Mouse (Mus musculus) urinary bladder, adult 2 months (tissue): ENCODE data around the gene Il33. TPM values are rescaled to one million over a fixed set of nuclear protein-coding genes. Genes with fewer than 3 reads are reported as not detected.

Experiments used
- DNase-seq: peaks from one replicate; pipeline ENCODE4 v3.0.0; 2022; ENCODE audit warnings: low spot score
- polyA plus RNA-seq: library from polyadenylated mRNA; depleted of rRNA; stranded (reverse); fragments of >200 nt; gene quantifications from 2 replicates; pipeline ENCODE4 v1.2.3, GENCODE M21; 2012; rRNA removed

The Il33 gene
- polyA plus RNA-seq: 19.5 and 24.4 TPM in 2 replicates

DNA sequence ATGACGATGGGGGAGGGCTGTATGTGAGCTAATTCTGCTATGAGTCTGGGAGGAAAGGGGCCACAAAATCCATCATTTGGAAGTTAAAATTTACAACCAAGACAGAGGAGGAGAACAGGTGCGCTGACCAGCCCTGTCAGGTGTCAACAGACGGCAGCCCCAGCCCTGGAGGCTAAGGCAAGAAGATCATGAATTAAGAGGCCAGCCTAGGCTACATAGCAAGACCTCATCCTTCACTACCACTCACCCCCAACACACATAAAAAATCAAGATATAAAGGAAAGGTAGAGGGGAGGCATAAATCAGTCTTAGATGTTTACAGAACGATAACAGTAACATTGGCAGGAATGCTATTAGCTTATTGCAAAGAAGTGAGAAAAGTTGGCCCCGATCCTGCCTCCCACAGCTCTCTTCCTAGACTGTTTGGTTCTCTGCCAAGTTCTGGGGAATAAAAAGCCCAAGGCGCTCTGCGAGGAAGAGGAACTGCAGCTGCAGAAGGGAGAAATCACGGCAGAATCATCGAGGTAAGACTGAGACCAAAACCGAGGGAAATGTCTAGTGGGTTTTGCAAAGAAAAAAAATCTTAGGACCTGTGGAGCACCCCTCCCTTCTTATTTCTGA is at the start of gene Il33:
TSS of gene Il33 (plus strand) at position 477 of the 621 bp plus-strand sequence.
- DNase-seq: no peak

DNA sequence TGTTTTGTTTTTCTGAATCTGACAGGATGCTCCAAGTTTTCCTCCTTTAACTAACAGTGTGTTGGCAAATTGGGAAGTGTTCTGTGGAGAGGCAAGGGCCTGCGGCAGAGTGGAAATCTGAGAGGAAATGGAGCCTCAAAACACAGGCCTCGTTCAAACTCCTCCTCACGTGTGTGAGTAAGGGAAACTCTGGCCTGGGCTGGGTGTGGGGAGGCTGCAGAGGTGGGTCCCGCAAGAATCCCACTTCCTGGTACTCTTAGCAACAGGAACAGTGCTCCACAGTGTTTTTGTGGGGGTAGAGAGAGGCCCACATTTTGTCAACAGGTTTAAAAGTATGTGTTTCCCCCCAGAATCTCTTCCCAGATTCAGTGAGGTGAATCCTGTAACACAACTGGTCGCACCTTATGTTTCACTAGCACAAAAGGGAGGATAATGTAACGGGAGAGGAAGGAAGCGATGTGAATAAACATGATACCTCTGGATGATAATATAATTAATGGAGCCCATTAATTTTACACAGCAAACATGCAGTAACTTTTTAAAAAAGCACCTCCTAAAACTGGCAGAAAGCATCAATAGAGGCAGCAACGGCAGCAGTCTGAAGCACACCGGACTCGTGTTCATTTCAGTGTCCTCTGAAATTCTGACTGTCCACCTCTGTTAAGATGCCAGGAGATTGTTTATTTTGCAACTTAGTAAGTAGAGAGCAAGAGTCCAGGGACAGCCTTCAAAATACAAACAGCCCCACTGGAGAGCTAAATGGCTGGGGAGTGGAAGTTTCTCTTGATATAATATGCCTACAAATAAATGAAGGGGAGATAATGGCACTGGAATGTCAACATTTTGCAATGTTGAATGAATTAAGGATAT is 47.3 kb upstream of the Il33 start:
- no peak for DNase-seq

DNA sequence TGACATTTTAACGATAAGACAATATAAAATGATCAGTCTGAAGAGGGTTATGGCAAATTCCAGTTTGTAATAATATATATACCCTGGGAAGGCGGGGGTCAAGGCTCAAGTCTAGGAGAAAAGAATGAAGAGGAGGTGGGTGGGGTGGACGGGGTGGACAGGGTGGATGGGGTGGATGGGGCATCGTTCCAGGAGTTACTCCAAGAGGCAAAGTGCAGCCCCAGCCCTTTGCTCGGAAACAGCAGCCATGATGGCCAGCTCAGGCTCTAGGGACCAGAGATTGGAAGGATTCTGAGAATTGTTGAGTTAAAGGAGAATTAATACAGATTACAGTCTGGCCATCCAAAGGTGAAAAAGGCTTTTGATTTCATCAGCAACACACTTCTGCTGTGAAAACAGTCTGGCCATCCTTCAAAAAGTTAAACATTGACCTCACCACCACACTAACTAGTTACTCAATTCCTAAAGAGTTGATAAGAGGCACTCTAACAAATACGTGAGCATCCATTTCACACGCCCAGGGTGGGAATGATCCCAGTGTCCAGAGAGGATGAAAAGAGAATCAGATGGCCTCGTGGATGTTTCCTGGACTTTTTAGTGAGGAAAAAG is 45.9 kb upstream of the Il33 start:
- no peak for DNase-seq

DNA sequence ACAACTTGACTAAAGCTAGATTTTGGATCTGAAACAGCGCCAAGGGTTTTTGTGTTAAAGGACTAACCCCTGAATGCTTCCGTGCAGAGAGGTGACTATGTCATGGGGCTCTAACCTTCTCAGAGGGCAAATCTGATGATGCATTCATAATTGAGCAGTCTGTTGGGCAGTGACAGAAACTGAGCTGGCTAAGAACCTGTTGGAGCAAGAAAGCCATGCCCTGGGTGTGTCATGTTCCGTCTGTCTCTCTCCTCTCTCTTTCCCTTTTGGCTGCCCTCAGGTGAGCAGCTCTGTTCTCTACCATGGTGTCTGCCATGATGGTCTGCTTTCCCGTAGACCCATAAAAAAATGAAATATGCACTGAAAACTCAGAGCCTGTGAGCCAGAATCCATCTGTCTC is 44.0 kb upstream of the Il33 start:
- no peak for DNase-seq

DNA sequence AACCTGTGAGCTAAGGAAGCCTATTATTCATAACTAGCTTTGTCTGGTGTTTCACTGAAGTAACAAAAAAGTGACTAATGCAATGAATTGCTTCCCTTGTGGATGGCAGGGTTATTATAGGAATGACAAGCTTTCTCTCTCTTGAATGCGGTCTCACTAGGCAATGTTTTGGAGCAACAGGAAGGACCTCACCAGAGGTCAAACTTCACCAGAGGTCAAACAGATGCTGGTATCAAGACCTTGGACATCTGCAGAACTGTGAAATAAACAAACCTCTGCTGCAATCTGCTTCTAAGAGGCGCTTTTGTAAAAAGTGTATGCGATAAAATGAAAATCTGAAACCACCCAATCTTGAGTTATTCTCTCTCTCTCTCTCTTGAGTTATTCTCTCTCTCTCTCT is 42.2 kb upstream of the Il33 start:
- no peak for DNase-seq

DNA sequence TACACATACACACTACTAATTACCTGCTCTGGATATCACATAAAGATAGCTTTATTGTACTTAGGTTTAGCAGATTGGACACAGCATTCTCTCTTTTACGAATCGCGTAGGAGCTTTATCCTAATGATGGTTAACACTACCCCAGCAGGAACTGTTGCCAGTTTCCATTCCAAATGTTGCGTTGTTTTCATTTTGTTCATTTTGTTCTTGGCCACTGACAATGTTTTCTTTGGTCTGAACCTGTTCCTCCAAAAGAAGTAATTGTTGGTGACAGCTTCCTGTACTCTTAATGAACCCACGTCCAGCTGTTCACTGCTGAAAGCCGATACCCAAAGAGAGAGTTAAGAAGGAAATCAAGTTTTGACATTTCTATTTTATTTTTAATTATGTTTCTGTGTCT is 39.4 kb upstream of the Il33 start:
- no peak for DNase-seq

DNA sequence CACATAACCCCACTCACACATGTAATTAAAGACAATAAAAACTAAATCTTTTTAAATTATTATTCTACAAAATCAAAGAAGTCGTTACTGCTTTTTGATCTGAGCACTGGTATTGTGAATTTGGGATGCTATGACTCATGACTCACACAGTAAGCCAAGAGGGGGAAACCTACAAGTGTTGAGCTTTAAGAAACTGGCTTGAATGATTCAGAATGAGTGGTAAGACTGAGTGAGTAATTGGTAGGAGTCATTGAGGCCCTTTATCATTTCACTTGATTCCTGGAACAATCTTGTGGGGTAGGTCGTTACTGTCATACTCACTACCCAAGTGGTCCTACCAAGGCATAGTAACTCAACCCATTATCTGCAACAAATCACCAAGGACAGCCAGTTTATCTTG is 37.4 kb upstream of the Il33 start:
- no peak for DNase-seq

DNA sequence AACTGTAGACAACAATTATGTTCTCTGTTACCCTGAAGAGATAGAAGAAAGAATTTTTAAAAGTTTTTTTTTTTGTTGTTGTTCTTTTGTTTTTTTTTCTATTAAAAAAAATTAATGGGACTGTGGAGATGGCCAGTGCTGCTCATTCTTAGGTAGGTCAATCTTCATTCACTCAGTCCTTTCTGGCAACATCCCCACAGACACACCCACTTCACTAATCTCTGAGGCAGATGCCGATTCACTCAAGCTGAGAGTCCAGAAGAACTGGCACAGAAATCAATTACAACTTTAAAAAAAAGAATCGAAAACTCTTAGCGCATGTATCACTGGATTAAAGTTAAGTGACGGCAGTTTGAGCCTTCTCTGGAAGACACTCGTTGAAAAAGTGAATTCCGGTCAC is 36.0 kb upstream of the Il33 start:
- no peak for DNase-seq

DNA sequence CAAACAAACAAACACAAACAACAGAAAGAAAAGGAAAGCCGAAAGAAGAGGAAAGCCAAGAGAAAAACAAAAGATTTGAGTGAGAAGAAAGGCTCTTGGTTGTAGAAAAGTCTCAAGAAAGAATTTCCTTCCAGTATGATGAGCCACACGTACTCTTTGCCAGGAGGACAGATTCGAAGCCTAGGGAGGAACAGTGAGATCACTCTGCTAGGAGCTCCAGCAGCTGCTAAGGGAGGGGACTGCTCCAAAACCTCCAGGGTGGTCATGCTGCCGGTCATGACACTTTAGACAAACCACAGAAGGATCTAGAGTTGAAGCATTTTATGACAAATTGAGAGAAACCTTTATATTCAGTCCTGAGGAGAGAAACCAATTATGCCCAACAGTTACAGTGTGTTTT is 32.9 kb upstream of the Il33 start:
- DNase-seq: no peak

DNA sequence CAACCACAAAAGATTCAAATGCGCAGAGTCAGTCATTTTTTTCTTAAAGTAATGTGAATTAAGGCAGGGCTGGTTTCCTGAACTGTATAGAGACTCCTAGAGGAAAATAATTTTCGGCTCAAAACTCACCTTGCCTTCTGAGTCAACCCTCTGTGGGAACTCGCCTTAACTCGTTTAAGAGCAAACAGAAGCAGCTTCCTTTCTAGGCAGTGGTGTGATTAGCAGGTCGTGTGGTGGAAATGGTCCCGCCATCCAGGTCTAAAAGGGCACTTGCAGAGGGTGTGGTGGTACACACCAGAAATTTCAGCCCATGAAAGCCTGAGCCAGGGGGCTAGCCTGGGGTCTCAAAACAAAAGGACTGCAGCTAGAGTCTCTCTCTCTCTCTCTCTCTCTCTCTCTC is 32.1 kb upstream of the Il33 start:
- no peak for DNase-seq

DNA sequence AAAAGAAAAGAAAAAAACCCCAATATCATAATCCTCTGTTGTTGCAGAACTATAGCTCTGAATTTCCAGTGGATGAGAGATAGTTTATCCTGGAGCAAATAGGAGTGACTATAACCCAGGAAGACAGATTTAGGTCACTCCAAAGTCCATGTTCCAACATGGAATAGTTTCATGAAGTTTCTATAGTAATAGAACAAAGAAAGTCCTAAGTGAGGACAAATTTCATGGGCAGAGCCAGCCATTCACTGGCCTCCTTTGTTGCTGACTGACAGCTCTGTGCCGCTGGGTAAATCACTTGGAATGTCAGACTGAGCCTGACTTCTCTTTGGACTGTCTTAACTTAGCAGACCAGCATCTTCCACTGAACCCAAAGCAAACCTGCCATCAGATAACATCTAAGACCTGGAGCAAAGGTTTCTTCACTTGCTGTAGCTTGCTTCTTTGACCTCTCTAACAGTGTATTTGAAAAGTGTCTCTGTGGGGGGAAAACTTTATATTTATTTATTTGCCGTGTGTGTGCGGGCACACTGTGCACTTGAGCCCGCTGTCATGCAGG is 31.1 kb upstream of the Il33 start:
- no peak for DNase-seq

DNA sequence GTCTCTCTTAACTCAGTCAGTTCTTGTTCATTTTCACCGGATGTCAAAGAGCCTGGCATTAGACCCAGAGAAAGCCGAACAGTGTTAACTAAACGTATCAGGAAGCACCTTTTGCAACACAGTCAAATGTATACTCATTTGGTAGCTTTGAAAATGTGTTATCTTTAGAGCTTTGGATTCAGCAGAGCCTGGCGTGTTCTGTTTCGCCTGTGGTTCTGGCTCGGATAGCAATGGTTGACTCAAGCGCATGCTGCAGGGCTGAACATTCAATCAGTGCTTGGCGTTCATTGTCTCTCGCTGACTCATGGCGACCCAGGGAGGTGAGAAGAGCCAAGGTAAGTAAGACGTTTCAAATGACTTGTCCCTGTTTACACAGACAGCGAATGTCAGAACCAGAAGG is 30.5 kb upstream of the Il33 start:
- DNase-seq: no peak

DNA sequence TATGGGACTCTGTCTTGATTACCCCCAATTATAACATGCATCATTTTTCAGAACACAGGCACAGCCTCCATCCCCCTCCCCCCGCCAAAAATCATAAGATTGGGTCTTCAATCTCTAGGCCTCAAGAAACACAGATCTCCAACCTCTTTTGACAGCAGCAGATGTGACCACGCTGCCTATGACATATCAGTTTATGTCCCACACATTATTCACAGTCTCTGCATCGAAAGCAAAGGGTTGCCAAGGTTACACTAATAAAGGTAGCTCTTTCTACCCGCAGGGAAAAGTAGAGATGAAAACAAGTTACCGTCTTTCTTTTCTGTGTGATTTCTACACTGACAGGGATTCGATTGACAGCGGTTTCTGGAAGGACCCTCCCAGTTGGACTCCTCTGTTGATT is 29.9 kb upstream of the Il33 start:
- no peak for DNase-seq

DNA sequence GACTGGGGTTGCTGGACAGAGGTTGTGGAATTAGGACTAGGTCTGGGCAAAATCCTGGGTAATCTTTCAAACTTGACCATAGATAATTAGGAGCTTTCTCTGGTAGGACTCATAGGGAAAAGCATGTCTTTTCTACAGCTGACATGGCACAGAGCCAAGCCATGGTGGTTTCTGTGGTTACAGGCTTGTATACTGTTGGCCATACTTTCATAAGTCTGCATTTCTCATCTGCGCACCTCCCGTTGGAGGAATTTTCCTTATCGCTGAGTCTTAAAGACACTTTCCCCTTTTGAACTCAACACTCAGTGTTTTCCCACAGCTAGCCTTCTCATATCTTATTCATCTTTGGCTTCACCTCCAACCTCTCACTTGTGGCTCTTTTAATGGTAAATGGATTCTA is 24.6 kb upstream of the Il33 start:
- DNase-seq: no peak

DNA sequence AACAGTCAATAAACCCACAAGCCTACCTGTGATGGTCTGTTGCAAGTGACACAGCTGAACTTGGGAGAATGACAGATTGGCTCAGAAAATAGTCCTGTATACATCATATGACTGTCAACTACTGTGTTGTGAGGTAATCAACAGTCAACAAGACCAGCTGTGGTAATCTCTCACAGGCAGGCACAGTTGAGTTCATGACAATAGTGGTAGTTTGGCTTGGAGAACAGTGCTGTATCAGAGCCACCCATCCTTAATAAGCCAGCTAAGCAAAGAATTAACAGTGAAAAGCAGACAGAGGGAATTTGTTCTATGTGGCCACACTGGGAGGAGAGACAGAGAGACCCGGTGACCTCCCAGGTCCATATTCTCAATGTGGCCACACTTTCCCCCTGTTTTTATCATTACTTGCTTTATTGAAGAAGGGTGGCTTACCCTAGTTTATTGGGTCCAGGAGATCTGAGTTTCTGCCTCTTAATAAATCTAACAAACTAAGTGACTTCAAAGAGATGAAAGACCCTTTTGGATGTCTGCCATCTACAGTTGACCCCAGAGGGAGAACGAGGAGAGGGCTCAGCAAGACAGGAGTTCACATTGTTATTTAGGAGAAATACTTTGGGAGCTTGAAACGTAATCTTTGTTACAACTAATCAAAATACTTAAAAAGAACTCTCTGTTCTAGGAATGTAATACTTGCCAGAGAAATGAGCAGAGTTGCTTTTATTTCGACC is 22.4 kb upstream of the Il33 start:
- no peak for DNase-seq

DNA sequence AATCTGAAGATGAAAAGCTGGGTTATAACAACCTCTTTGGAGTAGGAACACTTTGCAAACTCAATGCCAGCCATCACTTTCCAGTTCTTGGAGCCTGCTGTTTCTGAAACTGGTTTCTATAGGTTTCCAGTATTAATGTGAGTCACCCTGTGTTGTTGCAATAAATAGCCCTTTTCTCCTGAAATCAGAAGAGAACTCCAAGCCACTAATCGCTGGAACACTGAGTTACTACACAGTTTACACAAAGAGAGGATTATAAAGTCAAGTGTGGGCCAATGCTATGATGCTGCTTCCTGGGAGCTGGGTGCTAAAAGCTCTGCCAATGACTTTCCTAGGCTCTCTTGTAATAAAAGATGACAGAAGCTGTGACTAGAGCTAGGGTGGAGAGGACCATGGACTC is 19.0 kb upstream of the Il33 start:
- DNase-seq: no peak

DNA sequence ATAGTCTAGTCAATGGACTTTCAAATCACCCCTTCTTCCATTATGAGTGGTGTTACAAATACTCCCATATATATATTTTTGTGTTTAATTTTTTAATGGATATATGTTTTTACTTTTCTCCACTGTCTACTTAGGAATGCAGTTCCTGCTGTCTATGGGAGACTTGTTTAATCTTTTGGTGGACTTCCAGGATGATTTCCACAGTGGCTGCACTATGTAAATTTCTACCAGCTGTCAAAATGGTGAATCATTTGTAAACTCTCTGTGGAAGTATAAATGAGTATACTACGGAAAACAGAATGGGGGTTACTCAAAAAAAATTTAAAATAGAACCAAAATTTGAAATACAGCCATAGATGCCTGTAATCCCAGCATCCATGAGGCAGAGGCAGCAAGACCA is 15.7 kb upstream of the Il33 start:
- DNase-seq: no peak

DNA sequence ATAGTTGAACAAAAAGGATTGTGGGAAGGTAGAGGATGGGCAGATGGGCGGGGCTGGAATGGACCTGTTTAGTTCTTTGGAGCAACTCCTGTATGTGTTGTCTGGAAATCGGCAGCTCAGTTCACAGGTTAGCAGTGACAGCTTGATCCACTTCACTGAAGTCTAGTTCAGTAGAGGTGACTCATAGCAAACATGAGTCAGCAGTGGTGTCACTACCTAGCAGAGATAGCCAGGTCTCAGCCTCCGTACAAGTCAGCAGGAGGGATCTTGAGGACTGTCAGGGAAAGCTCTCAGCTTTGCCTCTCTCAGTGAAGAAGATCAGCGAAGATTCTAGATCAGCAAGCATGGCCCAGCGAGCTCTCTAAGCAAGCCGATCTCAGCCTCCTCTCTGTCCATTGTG is 13.0 kb upstream of the Il33 start:
- DNase-seq: no peak

DNA sequence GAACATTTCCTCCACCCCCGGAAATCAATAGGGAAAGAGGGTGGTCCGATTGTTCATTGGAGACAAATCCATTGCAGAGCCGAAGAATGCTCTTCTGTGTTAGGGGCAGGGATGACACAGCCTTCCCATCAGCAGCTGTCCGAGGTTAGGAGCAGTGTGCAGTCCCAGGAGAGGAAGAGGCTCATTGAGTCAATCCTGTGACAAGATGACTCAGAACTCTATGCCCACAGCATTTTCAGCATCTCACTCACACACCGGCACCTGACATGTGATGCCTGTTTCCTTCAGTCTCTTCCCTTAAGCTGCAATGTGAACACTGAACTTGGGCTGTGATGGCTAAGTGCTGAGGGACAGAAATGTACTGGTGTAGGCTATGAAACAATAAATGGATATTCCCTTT is 7.5 kb upstream of the Il33 start:
- DNase-seq: no peak

DNA sequence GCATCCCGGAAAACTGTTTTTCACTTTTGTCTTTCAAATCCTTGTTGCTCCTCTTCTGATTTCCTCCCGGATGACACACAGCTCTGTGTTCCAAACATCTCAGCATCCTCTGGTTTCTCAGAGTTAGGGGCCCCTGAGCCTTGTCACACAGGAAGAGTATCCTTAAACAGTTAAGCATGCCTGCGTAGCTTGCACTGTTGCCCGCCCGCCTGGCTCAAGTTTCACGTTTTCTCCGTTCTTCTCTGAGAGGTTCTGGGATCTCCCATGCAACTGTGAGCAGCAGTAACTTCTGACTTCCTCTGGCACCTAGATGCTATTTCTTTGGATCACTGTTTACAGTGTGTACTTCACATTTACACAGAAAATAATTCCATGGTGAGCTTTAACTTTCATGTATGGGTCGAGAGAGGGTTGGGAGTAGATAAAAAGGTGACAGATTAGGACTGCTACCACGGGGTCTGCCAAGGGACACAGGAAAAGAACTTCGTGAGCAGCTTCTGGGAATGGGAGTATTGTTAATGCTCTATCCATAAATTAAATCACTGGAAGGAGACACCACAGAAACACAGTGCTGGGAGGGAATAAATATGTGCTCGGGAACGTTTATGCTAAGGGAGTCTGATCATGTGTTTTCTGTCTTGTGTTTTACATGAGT is 1.3 kb downstream of the Il33 start:
- DNase-seq: no peak

DNA sequence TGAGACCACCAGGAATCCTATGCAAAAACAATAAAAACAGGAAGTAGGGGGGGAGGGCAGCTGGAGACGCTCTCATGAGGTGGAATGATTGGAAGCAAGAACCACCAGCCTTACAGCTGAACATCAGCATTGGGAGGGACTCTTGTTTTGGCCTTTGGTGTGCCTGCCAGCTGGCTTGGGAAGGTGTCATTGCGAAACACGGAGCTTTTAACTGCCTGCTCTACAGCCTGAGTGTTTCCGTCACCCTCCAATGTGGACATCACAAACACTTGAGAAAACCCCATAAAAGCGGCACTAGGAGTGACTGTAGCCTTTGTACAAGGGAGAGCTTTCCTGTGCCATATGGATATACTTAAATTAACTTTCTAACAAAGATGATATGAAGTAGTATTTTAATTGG is 5.4 kb downstream of the Il33 start:
- DNase-seq: peak; percentile 29

DNA sequence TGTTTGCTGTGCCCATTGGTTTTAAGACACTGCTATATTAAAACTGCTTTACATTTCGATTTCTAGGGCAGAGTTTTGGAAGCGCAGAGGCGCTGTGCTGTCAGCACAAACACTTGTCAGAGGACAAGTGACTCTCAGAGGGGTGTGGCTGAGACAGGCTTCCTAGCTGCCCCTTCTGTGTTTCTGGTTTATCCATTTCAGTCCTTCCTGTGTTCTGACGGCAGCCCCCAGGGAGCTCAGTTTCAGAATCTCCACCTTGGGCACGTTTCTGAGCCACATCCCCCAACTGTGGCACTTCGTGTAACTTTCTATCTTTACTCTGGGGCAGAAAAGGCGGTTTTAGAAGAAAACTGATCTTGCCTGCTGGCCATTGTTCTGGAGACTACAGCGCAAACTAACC is 12.5 kb downstream of the Il33 start:
- DNase-seq: no peak
